Mouse (Mus musculus) limb, embryonic 14.5 days (tissue): ENCODE measurements around the gene Rpl39. TPM values are rescaled to one million over a fixed set of nuclear protein-coding genes. Genes with fewer than 3 reads are reported as not detected.

Experiments used
- ATAC-seq: fragments of 200-750 bp; cut with Nextera tagmentation; 2 replicates; pipeline ENCODE4 v1.8.0; 2017; ENCODE audit warnings: low read depth, moderate number of reproducible peaks, moderate TSS enrichment; ENCODE audit not compliant: low FRiP score
- DNase-seq: peaks from one replicate; pipeline ENCODE4 v3.0.0-alpha.2; 2015; ENCODE audit warnings: low spot score
- H3K27ac ChIP-seq: fragments of 300-500 bp; sonication (generic); replicated peaks from 2 replicates; pipeline ENCODE4 v1.5.1; 2014; ENCODE audit warnings: low read depth, mild to moderate bottlenecking, low read length, moderate library complexity, mixed read lengths
- H3K27me3 ChIP-seq: fragments of 300-500 bp; sonication (generic); 2 replicates; pipeline ENCODE4 v1.6.1; 2014; ENCODE audit warnings: low read length, mixed read lengths; ENCODE audit not compliant: control insufficient read depth, insufficient read depth
- H3K36me3 ChIP-seq: fragments of 300-500 bp; sonication (generic); 2 replicates; pipeline ENCODE4 v1.6.1; 2014; ENCODE audit warnings: mild to moderate bottlenecking, low read length, moderate library complexity, mixed read lengths; ENCODE audit not compliant: control insufficient read depth, insufficient read depth
- H3K4me1 ChIP-seq: fragments of 300-500 bp; sonication (generic); 2 replicates; pipeline ENCODE4 v1.6.1; 2014; ENCODE audit warnings: antibody characterized with exemption, low read length, mixed read lengths; ENCODE audit not compliant: control insufficient read depth, insufficient read depth
- H3K4me2 ChIP-seq: fragments of 300-500 bp; sonication (generic); replicated peaks from 2 replicates; pipeline ENCODE4 v1.6.1; 2014; ENCODE audit warnings: low read depth, mild to moderate bottlenecking, low read length, moderate library complexity; ENCODE audit not compliant: severe bottlenecking
- H3K4me3 ChIP-seq: fragments of 300-500 bp; sonication (generic); replicated peaks from 2 replicates; pipeline ENCODE4 v1.5.1; 2014; ENCODE audit warnings: low read length
- H3K9ac ChIP-seq: fragments of 300-500 bp; sonication (generic); 2 replicates; pipeline ENCODE4 v1.6.1; 2014; ENCODE audit warnings: mild to moderate bottlenecking, low read depth, low read length, moderate library complexity; ENCODE audit not compliant: severe bottlenecking
- H3K9me3 ChIP-seq: fragments of 300-500 bp; sonication (generic); 2 replicates; pipeline ENCODE4 v1.6.1; 2016; ENCODE audit warnings: low read length; ENCODE audit not compliant: control insufficient read depth
- POLR2A ChIP-seq: fragments of 200-500 bp; IDR thresholded peaks from 2 replicates; pipeline ENCODE4 v1.8.0; 2012; ENCODE audit warnings: inconsistent platforms, mild to moderate bottlenecking, moderate library complexity, borderline replicate concordance; ENCODE audit not compliant: insufficient read depth, insufficient read length; ENCODE audit errors: extremely low read depth
- WGBS: fragments of 180-500 bp; shearing (Covaris S2); extraction: QIAGEN DNeasy Blood & Tissue Kit; methylation state at CpG from one replicate; pipeline ENCODE4 v1.1.7; 2014; 5-methylcytosine and 5-hydroxymethylcytosine counted together
- polyA plus RNA-seq, 2 experiments: library from polyadenylated mRNA; depleted of rRNA in 1 of 2; stranded (reverse) in 1 of 2; unstranded in 1 of 2; fragments of >200 nt; fragmentation: Nextera tagmentation in 1 of 2; extraction: Ambion mirVana in 1 of 2; gene quantifications; 2 replicates each; pipeline versions ENCODE4 v1.2.1 to v1.2.3; 2012 to 2014

Rpl39 gene
- polyA plus RNA-seq, 2 experiments = 658 to 1,130 TPM

DNA sequence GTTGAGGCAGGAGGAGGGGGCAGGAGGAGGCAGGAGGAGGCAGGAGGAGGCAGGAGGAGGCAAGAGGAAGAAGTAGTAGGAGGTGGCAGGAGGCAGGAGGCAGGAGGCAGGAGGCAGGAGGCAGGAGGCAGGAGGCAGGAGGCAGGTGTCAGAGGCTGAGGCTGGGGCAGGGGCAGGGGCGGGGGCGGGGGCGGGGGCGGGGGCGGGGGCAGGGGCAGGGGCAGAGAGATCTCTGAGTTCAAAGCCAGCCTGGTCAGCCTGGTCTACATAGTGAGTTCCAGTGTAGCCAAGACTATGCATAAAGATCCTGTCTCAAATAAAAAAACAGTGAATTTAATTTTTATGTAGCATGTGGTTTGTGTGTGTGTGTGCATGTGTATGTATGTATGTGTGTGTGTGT is 31.9 kb upstream of the Rpl39 start:
- no CpG with 5 or more reads among the region's 5 CpGs for WGBS
- H3K4me2 ChIP-seq = no peak overlapping the region
- no peak for DNase-seq
- no peaks in the 10 kb centered on the region for H3K4me1 ChIP-seq
- H3K27me3 ChIP-seq = no peaks in the 10 kb centered on the region
- no peaks in the 10 kb centered on the region for H3K9me3 ChIP-seq
- ATAC-seq = no peak
- H3K36me3 ChIP-seq = no peaks in the 10 kb centered on the region
- H3K4me3 ChIP-seq = no peak overlapping the region
- no peak overlapping the region for H3K9ac ChIP-seq
- TF ChIP-seq POLR2A = no peak
- H3K27ac ChIP-seq = no peak overlapping the region

DNA sequence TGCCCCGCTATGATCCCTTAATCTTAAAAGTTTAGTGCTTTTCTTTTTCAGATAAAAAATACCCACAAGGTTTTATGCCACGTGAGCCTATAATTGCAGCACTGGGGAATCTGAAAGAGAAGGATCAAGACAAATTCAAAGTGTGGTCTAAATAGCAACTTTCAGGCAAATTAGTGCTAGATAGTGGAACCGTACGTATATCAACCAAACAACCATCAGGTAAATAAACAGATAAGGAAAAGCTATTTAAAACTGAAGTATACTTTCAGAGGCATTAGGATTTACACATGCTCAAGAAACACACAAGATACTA is 25.6 kb upstream of the Rpl39 start:
- ATAC-seq = no peak
- Histone ChIP-seq H3K9me3 (no peaks in the 10 kb centered on the region), H3K9ac (no peak overlapping the region), H3K4me1 (no peaks in the 10 kb centered on the region), H3K27me3 (no peaks in the 10 kb centered on the region), H3K27ac (no peak overlapping the region), H3K4me2 (no peak overlapping the region), H3K4me3 (no peak overlapping the region), H3K36me3 (no peaks in the 10 kb centered on the region)
- 76% methylated on average over 4 of the region's 4 CpGs for WGBS
- no peak for DNase-seq
- TF ChIP-seq POLR2A = no peak

DNA sequence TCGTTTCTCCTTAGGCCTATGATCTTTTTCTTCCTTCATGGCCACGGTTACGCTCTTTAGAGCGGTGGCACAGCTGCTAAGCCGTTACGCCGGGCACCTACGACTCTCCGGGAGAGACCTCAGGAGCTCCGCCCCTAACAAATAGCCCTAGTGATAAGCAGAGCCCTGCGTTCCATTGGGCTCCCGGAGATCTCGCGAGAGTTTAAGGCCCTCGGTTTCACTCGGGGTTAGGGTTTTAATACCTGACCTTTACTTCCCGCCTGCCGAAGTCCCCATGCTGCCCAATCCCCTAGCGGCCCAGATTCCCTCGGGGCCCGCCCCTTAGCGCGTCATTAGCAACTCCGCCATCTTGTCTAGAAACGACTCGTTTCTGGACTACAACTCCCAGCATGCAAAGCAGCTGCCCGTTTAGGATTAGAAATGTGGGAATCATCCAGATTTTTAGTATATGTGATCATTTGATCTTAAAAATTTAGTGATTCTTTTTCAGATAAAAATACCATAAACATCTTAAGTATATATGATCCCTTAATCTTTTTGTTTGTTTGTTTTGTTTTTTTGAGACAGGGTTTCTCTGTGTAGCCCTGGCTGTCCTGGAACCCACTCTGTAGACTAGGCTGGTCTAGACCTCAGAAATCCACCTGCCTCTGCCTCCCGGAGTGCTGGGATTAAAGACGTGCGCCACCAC is 25.1 kb upstream of the Rpl39 start, which contains the start of gene Upf3b:
Gene Upf3b, minus strand, starts transcription at position 130 of the 688 bp plus-strand sequence.
- Histone ChIP-seq H3K9ac (peak within 1 kb of the TSS; percentile 56), H3K27ac (0 out of 2 replicates have a peak within 1 kb of the TSS, but pooled peaks have one; percentile 67), H3K4me3 (peak within 1 kb of the TSS; percentile 52), H3K4me2 (peak within 1 kb of the TSS; percentile 61), H3K36me3 (no peaks in the 10 kb centered on the region), H3K27me3 (no peaks in the 10 kb centered on the region), H3K9me3 (no peaks in the 10 kb centered on the region), H3K4me1 (no peaks in the 10 kb centered on the region)
- peak; percentile 91 for DNase-seq
- WGBS = 21% methylated on average over 30 of the region's 30 CpGs
- ATAC-seq = peak; percentile 95
- no peak for TF ChIP-seq POLR2A

DNA sequence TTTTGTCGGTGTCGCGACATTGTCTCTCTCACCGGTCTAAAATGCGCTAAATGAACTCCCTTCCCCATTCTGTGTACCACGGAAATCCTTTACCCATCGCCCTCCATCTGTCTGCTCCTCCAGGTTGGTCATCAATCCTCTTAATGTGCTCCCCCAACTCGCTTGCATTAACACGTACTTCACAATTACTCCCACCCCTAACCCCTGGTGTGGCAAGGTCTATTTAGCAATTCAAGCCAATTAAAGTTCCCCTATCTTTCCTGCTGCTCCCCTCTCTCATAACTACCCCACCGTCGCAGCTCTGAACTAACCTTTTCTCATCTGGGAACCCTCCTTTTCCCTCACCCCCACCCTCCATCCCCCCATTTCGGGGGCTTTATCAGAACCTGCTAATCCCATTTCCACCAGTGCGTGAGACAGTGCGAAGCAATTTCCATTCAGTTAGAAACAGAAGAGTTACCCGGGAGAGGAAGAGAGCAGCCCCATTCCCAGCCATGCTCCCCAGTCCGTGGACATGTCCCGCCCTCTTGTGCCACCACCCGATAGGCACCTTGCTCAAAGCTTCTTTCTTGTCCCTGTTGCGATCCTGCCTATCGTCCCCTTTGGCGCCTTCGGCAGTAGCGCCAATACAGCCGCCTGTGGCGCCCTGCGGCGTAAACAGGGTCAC is 24.5 kb upstream of the Rpl39 start:
- TF ChIP-seq POLR2A = no peak
- WGBS = 23% methylated on average over 27 of the region's 27 CpGs
- ATAC-seq (peak; percentile 62), DNase-seq (no peak)
- Histone ChIP-seq H3K4me1 (no peaks in the 10 kb centered on the region), H3K36me3 (no peaks in the 10 kb centered on the region), H3K9ac (peak overlapping the region; percentile 56), H3K4me3 (peak overlapping the region; percentile 52), H3K27me3 (no peaks in the 10 kb centered on the region), H3K4me2 (peak overlapping the region; percentile 61), H3K9me3 (no peaks in the 10 kb centered on the region), H3K27ac (0 out of 2 replicates have a peak overlapping the region, but pooled peaks have one; percentile 67)

DNA sequence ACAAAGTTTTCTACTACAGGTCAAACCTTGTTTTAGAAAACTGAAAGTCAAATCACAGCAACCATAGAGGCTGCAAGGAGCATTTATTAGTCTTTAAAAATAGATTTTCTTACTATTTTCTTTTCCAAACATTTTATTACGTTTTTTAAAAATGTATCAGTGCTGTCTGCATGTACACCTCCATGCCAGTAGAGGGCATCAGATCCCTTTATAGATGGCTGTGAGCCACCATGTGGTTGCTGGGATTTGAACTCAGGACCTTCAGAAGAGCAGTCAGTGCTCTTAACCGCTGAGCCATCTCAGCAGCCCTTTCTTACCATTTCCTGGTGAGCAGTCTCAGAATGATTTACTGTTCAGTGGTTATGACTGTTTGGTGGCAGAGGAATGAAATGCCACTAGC is 18.6 kb upstream of the Rpl39 start:
- no peak overlapping the region for H3K4me2 ChIP-seq

More for the DNA sequence above, 18.6 kb upstream of the Rpl39 start:
- Histone ChIP-seq H3K4me1 (no peaks in the 10 kb centered on the region), H3K9me3 (no peaks in the 10 kb centered on the region), H3K27ac (no peak overlapping the region), H3K4me3 (no peak overlapping the region), H3K9ac (no peak overlapping the region), H3K27me3 (no peaks in the 10 kb centered on the region), H3K36me3 (0 out of 2 replicates have a peak, but pooled peaks cover 2% of the 10 kb centered on the region)
- WGBS = 88% methylated on average over 2 of the region's 2 CpGs
- DNase-seq = no peak
- no peak for TF ChIP-seq POLR2A
- ATAC-seq = no peak
